Mouse (Mus musculus): ENCODE data around the gene Gng7. TPM values are rescaled to one million over a fixed set of nuclear protein-coding genes. Genes with fewer than 3 reads are reported as not detected.
A peak's percentile ranks its signal among the peaks of the same experiment; 100 is the strongest.

The Gng7 gene
- polyA plus RNA-seq, 1 experiment from 2014 or later: 9.0 TPM

DNA sequence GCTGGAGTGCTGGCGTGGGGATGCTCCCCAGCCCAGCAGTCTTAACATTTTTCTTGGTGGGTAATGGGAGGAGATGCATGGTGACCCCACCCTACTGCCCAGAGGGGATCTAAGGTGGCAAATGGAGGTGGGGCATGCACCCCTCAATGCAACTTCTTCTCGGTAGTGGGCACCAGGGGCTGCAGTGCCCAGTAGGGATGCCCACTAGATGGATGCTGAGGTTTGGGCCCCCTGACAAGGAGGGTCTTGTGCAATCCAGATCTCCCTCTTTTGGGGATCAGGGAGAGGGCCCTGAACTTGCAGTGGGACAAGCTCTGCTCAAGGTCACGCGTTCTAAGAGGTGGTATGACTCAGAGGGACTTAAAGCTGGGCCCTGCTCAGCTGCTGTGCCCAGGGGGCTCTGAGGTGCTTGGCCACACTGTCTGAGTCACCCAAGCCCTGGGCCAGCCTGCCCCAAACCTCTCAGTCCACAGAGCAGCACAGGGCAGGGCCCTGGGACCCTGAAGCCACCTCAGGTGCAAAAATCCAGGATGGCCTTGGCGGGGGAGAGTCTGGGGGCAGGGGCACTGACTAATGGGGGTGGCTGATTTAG lies 9.7 kb upstream of the Gng7 start:
- Histone ChIP-seq H3K4me1 (peaks cover 6% of the 10 kb centered on the region), H3K4me3 (no peak overlapping the region), H3K9ac (no peak overlapping the region), H3K4me2 (replicated peaks) (no peak overlapping the region), H3K27me3 (peaks cover 75% of the 10 kb centered on the region), H3K36me3 (no peaks in the 10 kb centered on the region), H3K9me3 (0 out of 2 replicates have a peak, but pooled peaks cover 4% of the 10 kb centered on the region), H3K27ac (no peak overlapping the region)
- WGBS: 65% methylated on average over 5 of the region's 5 CpGs
- no peak for ATAC-seq (ENCODE audit: low FRiP score, low read depth)

DNA sequence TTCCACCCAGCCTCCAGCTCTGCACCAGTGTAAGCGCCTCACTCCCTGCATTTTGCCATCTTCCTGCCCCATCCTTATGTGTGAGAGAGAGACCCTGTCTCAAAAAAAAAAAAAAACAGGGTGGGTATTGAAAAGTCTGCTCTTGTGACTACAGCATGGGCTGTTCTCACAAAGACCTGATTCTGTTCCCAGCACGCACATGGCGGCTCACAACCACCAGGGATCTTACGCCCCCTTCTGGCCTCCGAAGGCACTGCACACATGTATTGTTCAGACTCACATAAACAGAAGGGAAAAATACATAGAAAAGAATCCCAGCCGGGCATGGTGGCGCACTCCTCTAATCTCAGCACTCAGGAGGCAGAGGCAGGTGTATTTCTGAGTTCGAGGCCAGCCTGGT lies 8.0 kb upstream of the Gng7 start:
- Histone ChIP-seq H3K36me3 (no peaks in the 10 kb centered on the region), H3K9ac (no peak overlapping the region), H3K4me2 (replicated peaks) (no peak overlapping the region), H3K4me1 (peaks cover 6% of the 10 kb centered on the region), H3K9me3 (0 out of 2 replicates have a peak, but pooled peaks cover 4% of the 10 kb centered on the region), H3K27ac (no peak overlapping the region), H3K27me3 (peaks cover 75% of the 10 kb centered on the region), H3K4me3 (no peak overlapping the region)
- ATAC-seq (ENCODE audit: low FRiP score, low read depth): no peak
- 67% methylated on average over 8 of the region's 8 CpGs for WGBS

DNA sequence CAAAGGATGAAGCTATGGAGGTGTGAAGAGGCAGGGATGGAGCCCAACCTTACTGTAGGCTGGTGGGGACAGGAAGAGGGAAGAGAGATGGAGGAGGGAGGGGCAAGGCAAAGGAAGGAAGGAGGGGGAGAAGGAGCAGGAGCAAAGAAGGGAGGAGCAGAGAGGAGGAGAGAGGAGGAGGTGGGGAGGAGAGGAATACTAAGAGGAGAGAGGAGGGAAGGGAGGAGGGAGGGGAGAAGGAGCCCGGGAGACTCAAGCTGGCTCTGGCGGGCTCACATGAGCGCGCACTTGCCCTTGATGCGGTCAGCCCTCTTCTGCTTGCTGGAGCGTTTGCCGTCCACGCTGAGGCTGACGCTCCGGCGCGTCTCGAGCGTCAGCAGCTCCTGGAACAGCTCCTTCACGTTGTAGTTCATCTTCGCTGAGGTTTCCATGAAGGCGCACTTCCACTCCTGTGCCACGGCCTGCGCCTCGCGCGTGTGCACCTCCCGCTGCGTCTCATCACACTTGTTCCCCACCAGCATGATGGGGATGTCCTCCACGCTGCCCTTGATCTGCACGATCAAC lies 6.9 kb upstream of the Gng7 start:
- Histone ChIP-seq H3K36me3 (no peaks in the 10 kb centered on the region), H3K9me3 (0 out of 2 replicates have a peak, but pooled peaks cover 4% of the 10 kb centered on the region), H3K9ac (no peak overlapping the region), H3K27ac (no peak overlapping the region), H3K4me1 (peaks cover 6% of the 10 kb centered on the region), H3K4me2 (replicated peaks) (peak overlapping the region; percentile 14; the same call in 1 of the 2 replicates), H3K4me3 (no peak overlapping the region), H3K27me3 (peaks cover 67% of the 10 kb centered on the region)
- WGBS: 17% methylated on average over 26 of the region's 26 CpGs
- ATAC-seq (ENCODE audit: low FRiP score, low read depth): no peak

DNA sequence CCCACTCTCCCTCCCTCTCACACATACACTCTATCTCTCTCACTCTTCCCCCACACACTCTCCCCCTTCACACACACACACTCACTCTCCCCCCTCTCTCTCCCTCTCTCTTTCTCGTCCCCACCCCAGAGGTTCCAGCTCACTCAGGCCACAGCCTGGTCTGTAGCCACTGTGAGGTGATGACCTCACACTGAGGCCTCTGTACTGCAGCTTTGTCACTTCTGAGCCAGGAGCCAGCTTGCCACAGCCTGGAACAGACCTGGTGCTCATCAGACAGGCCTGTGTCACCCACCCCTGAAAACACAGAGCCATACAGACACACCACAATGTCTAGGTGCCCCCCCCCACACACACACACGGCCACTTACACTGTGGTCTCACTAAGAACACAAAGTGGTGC lies 5.5 kb upstream of the Gng7 start:
- Histone ChIP-seq H3K4me1 (peaks cover 5% of the 10 kb centered on the region), H3K27me3 (peaks cover 53% of the 10 kb centered on the region), H3K36me3 (no peaks in the 10 kb centered on the region), H3K4me2 (replicated peaks) (no peak overlapping the region), H3K4me3 (no peak overlapping the region), H3K27ac (no peak overlapping the region), H3K9me3 (0 out of 2 replicates have a peak, but pooled peaks cover 4% of the 10 kb centered on the region), H3K9ac (no peak overlapping the region)
- WGBS: 50% methylated on average over 2 of the region's 2 CpGs
- ATAC-seq (ENCODE audit: low FRiP score, low read depth): no peak

DNA sequence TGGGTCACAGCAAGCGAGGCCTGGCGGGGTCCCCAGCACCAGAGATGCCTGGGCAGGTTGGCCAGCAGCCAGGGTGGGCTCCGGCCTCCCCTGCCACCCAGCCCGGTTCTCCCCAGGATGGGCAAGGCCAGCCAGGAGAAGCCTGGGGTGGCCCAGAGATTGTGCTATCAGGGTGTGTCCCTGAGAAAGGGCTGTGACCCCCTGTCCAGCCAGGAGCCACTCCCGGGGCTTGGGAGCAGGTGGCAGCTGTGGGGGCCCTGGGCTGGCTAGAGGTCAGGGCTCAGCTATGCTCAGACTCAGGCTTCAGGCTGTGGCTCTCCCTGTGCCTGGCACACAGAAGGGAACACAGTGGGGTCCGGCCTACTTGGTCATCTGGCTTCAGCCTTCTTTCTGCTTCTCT lies 4.9 kb upstream of the Gng7 start:
- no peak overlapping the region for H3K4me3 ChIP-seq
- no peak for ATAC-seq (ENCODE audit: low FRiP score, low read depth)
- peak overlapping the region; percentile 13; the same call in 1 of the 2 replicates for H3K9ac ChIP-seq
- no peaks in the 10 kb centered on the region for H3K36me3 ChIP-seq
- H3K27me3 ChIP-seq: peaks cover 48% of the 10 kb centered on the region
- H3K4me2 ChIP-seq (replicated peaks): no peak overlapping the region
- WGBS: 82% methylated on average over 6 of the region's 6 CpGs
- H3K4me1 ChIP-seq: peaks cover 5% of the 10 kb centered on the region; the same call in 1 of the 2 replicates
- H3K9me3 ChIP-seq: 0 out of 2 replicates have a peak, but pooled peaks cover 4% of the 10 kb centered on the region
- no peak overlapping the region for H3K27ac ChIP-seq

DNA sequence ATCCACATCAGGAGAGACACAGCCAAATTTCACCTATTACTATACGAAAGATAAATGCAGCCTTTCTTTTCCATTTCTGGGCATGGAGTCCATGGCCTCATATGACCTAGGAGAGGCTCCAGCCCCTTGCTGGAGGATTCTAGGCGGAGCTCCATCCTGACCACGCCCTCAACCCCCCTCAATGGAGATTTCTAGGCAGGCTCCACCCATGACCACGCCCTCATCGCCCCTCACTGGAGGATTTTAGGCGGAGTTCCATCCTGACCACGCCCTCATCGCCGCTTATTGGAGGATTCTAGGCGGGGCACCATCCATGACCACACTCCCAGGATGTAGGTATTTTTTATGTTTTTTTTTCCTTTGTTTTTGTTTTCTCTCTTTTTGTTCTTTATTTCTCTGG lies 3.6 kb upstream of the Gng7 start:
- Histone ChIP-seq H3K4me1 (peaks cover 12% of the 10 kb centered on the region), H3K9ac (no peak overlapping the region), H3K9me3 (0 out of 2 replicates have a peak, but pooled peaks cover 4% of the 10 kb centered on the region), H3K4me3 (no peak overlapping the region), H3K27ac (no peak overlapping the region), H3K4me2 (replicated peaks) (no peak overlapping the region), H3K27me3 (peaks cover 34% of the 10 kb centered on the region), H3K36me3 (no peaks in the 10 kb centered on the region)
- no peak for ATAC-seq (ENCODE audit: low FRiP score, low read depth)
- WGBS: 41% methylated on average over 10 of the region's 10 CpGs

DNA sequence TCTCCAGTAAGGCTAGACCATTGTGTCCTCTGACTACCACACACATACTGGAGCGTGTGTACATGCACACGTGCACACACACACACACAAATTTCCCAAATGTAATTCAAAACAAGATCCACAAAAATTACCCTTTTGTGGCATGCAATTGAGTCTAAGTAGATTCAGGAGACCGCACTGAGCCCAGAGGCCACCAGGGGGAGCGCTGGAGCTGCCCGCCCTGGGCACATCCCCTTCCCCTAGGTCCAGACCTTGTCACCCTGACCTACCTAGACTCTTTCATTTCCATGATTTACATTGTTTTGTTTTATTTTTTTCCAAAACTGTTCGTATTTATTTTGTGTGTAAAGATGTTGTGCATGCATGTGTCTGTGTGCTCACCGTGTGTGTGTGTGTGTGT lies 1.9 kb upstream of the Gng7 start:
- no peaks in the 10 kb centered on the region for H3K9me3 ChIP-seq
- ATAC-seq (ENCODE audit: low FRiP score, low read depth): no peak
- H3K4me1 ChIP-seq: peaks cover 12% of the 10 kb centered on the region
- no peak overlapping the region for H3K4me3 ChIP-seq
- no peak overlapping the region for H3K4me2 ChIP-seq (replicated peaks)
- H3K27ac ChIP-seq: no peak overlapping the region
- no peak overlapping the region for H3K9ac ChIP-seq
- H3K36me3 ChIP-seq: no peaks in the 10 kb centered on the region
- WGBS: 10% methylated on average over 7 of the region's 7 CpGs
- H3K27me3 ChIP-seq: peaks cover 18% of the 10 kb centered on the region

DNA sequence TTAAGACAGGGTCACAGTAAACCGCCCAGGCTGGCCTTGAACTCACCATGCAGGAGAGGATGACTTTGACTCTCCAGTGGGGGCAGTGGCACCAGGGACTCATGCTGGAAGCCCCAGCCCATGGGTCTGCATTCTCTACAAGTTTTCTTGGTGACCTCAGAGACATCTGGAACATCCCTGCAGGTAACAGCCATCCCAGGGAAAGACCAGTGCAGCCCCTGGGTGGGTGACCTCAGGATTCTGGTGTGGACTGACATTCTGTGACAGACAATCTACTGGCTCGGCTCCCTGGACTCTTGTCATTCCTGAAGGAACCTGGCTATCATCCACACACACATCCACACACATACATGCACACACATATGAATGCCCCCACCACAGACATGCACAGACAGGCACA lies 921 bp upstream of the Gng7 start:
- no peak for ATAC-seq (ENCODE audit: low FRiP score, low read depth)
- no peaks in the 10 kb centered on the region for H3K9me3 ChIP-seq
- no peak overlapping the region for H3K4me2 ChIP-seq (replicated peaks)
- H3K27ac ChIP-seq: no peak overlapping the region
- no peak overlapping the region for H3K4me3 ChIP-seq
- H3K4me1 ChIP-seq: peaks cover 12% of the 10 kb centered on the region
- H3K9ac ChIP-seq: no peak overlapping the region
- H3K27me3 ChIP-seq: peaks cover 8% of the 10 kb centered on the region
- 86% methylated on average over 2 of the region's 2 CpGs for WGBS
- H3K36me3 ChIP-seq: no peaks in the 10 kb centered on the region

DNA sequence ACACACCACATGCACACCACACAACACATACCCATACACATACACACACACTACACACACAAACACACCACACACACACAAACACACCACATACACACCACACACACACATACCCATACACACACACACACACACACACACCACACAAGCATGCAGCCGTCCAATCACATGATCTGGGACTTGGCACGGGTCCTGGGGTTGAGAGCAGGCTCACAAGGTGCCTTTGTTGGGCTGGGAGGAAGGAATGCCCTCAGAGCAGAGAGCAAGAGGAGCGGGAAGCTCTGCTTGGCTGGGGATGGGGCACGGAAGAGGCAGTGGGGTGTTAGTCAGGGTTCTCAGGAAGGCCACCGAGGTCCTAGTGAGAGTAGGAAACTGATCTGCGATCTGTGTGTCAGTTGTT lies 3.9 kb downstream of the Gng7 start:
- no peaks in the 10 kb centered on the region for H3K27me3 ChIP-seq
- peaks cover 12% of the 10 kb centered on the region for H3K4me1 ChIP-seq
- ATAC-seq (ENCODE audit: low FRiP score, low read depth): no peak
- H3K27ac ChIP-seq: no peak overlapping the region
- H3K4me3 ChIP-seq: no peak overlapping the region
- no peaks in the 10 kb centered on the region for H3K9me3 ChIP-seq
- H3K9ac ChIP-seq: no peak overlapping the region
- H3K36me3 ChIP-seq: no peaks in the 10 kb centered on the region
- H3K4me2 ChIP-seq (replicated peaks): no peak overlapping the region
- 71% methylated on average over 6 of the region's 6 CpGs for WGBS

DNA sequence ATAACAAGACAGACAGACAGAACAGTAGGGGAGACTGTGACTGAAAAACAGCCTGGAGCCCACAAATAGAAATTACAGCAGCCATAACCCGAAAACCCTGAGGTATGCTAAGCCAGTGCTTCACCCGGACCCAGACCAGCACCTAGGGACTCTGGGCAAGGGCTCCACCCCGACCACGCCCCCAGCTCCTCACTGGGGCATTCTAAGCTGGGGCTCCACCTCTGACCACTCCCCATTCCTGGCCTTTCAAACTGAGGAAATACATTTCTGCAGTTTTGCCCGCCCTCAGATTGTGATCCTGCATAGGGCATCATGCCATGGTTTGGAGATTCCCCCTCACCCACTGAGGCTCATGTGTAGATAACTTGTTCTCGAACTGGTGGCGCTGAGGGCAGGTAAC lies 7.5 kb downstream of the Gng7 start:
- Histone ChIP-seq H3K9ac (no peak overlapping the region), H3K27me3 (no peaks in the 10 kb centered on the region), H3K36me3 (no peaks in the 10 kb centered on the region), H3K27ac (no peak overlapping the region), H3K9me3 (no peaks in the 10 kb centered on the region), H3K4me1 (no peaks in the 10 kb centered on the region), H3K4me2 (replicated peaks) (no peak overlapping the region), H3K4me3 (no peak overlapping the region)
- ATAC-seq (ENCODE audit: low FRiP score, low read depth): no peak
- 39% methylated on average over 7 of the region's 7 CpGs for WGBS

DNA sequence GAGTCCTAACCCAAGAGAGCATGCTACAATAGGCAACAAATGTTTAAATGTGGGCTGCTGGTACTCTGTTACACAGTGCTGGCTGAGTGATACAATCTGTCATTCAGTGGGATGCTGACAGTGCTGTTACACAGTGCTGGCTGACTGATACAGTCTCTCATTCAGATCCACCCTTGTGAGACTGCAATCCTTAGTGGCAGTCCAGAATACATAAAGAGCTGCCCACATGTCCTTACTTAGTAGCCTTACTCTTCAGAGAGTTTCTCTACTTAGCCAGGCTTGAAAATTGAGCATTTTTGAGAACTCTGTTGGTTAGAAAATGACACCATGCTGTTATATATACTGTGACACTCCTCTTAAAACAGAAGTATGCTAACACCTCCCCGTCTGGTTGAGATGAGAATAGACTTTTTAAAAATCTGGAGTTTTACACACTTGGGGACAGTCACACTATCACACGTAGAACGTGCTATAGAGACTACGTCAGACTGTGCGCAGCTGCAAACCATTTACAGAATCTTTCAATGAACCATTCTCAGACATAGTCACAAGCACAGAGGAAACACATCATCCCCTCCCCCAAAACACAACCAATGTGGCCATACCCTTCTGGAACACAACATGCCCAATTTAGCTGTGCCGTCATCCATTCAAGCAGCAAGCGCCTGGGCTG lies 8.6 kb downstream of the Gng7 start:
- 85% methylated on average over 7 of the region's 7 CpGs for WGBS
- Histone ChIP-seq H3K36me3 (no peaks in the 10 kb centered on the region), H3K9me3 (no peaks in the 10 kb centered on the region), H3K27me3 (no peaks in the 10 kb centered on the region), H3K4me1 (no peaks in the 10 kb centered on the region), H3K4me3 (no peak overlapping the region), H3K9ac (no peak overlapping the region), H3K27ac (no peak overlapping the region), H3K4me2 (replicated peaks) (no peak overlapping the region)
- no peak for ATAC-seq (ENCODE audit: low FRiP score, low read depth)

DNA sequence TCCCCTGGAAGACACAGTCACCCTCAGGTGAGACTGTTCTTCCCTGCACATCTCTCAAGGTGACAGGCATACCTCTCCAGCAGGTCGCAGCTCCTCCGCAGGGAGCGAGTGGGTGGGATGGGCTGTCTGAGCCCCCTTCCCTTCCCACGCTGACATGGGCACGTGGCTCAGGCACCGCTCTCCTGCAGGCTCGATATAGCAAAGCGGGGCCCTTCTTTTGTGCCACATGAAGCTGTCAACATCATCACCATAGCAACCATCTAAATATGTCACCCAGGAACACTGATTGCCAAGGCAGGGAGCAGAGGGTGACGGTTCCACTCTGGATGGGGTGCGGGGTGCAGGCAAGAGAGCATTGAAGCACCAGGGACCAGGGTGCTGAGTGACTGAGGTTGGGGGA lies 13.6 kb downstream of the Gng7 start:
- Histone ChIP-seq H3K4me2 (replicated peaks) (no peak overlapping the region), H3K27ac (no peak overlapping the region), H3K4me1 (peaks cover 12% of the 10 kb centered on the region), H3K36me3 (no peaks in the 10 kb centered on the region), H3K4me3 (no peak overlapping the region), H3K27me3 (peaks cover 29% of the 10 kb centered on the region), H3K9ac (0 out of 2 replicates have a peak overlapping the region, but pooled peaks have one; percentile 13), H3K9me3 (no peaks in the 10 kb centered on the region)
- ATAC-seq (ENCODE audit: low FRiP score, low read depth): no peak
- 70% methylated on average over 10 of the region's 10 CpGs for WGBS
